Mouse (Mus musculus) adrenal gland, postnatal 25 days (tissue): ENCODE results near the gene Parp2. TPM values are rescaled to one million over a fixed set of nuclear protein-coding genes. Genes with fewer than 3 reads are reported as not detected.
"Not testable (repeated sequence)": the region's sequence is repeated elsewhere in the genome, so short reads cannot be mapped to it uniquely, and the experiment has no call there.

ENCODE experiments used
- DNase-seq: peaks from one replicate; pipeline ENCODE4 v3.0.0; 2021; ENCODE audit warnings: mixed read lengths
- long read RNA-seq: library from polyadenylated mRNA; stranded (forward); transcript quantifications from one replicate; pipeline ENCODE4 v2.0.0, GENCODE M21; 2021
- total RNA-seq: library from RNA; stranded (reverse); gene quantifications from 2 replicates; pipeline ENCODE4 v1.2.3, GENCODE M21; 2021

Parp2 gene
- total RNA-seq: 36.9 and 37.5 TPM in 2 replicates
- long read RNA-seq, transcript Parp2-201 (16 exons, 1,894 nt): major isoform, 30 of 43 reads
- long read RNA-seq, partial matches to known transcripts: 3 of 43 reads
- long read RNA-seq, other reads (novel, unspliced or antisense): 9 of 43 reads

DNA sequence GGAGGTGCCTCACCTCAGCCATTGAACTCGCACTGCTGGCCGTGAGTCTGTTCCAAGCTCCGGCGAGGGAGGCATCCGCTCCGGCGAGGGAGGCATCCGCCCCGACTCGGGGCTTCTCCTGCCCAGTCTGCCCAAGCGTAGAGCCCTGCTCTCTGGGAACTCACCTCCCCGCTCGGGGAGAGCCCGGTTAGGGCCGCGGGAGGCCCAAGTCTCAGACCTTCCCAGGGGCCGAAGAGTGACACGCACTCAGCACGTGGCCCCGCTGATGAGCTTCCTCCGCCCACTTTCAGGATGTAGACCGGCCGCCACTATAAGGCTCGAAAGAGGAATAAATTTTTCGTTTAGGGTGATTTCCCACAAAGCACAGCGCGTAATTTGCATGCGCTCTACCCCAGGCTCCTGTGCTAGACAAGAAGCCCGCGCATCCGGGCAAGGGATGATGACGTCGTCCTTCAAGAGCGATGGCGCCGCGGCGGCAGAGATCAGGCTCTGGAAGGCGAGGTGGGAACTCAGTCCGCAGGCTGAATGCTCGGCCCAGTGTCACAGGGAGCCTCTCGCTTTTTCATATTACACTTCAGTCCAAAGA is at the start of gene Parp2, which contains the start of gene Ccnb1ip1:
TSS of gene Parp2 (plus strand) at position 355 of the 586 bp plus-strand sequence.
TSS of gene Ccnb1ip1 (minus strand) at position 246 of the 586 bp plus-strand sequence.
- peak; percentile 90 for DNase-seq

DNA sequence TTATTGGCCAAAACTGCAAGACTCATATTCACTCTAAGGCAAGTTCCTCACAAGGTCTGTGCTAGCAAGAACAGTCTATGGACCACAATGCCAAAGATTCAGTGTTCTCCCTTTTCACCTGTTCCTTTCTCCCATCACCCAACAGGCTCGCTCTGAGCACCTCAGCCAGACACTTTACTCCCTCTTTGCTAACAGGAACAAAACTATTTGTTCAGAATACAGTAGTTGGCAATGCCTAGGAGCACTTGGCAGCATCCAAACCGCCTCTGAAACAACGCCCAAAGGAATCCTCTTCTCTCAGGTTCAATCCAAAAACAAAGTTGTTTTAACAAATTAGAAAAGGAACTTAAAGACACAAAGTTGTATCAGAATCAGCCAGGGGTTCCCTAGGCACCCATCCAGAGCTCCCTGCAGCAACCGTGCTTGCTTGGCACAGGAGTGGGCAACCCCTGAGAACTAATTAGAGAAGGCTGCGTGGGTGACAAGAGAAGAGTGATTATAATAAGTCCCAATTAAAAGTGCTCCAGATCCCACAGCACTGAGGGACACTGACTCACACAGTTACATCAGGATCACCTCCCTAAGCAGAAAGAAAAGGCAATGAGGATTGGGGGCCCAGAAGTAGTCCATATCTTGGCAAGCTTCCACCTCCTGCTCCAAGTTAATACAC is 49.1 kb upstream of the Parp2 start:
- DNase-seq: no peak

GRCm38 (mm10) chr14:50765736-50766135 is 41.9 kb upstream of the Parp2 start:
- peak; percentile 15 for DNase-seq

GRCm38 (mm10) chr14:50771342-50771741 is 36.3 kb upstream of the Parp2 start:
- no peak for DNase-seq

GRCm38 (mm10) chr14:50782166-50782565 is 25.5 kb upstream of the Parp2 start:
- DNase-seq: no peak

DNA sequence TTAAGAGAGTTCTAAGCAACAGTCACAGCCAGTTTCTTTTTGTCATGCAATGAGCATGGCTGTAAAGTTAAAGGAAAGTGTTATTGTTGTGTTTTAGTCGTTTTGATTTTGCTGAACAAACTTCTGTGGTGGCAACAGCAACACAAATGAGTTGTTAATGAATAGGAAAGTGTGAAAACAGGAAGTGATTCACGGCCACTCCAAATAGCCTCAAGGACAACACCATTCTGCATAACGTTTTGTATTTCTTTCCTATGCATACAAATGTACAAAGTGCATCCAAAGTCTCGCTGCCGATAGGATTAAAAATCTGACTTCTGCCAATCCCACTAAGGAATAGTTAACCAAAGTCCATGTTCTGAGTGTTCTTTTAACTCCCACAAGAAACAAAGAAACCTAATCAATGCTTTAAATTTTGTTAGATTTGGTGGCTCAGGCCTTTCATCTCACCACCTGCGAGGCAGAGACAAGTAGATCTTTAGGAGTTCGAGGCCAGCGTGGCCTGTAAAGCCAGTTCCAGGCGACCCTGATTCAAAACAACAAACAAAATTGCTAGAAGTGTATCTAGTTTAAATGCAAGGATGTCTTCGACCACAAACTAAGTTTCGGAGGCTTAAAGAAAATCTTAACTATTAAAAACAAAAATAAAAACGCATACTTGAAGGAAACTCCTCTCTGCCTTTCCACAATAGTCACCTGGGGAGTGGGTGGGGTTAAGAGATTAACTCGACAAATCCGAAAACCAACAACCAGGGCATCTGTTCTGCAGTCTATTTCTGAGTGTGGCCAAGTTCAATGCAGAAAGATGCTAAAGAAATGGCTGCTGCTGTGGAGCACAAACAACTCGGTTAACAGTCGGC is 23.0 kb upstream of the Parp2 start:
- DNase-seq: no peak

- DNase-seq: peak; percentile 91
Observed at GRCm38 (mm10) chr14:50785251-50785637, 22.4 kb upstream of the Parp2 start, which contains the start of gene Ttc5. Ttc5 (minus strand) TSS chr14:50785519.

GRCm38 (mm10) chr14:50788157-50788556 is 19.5 kb upstream of the Parp2 start:
- no peak for DNase-seq

- DNase-seq: no peak
Observed at GRCm38 (mm10) chr14:50795261-50795935, 12.2 kb upstream of the Parp2 start.

- DNase-seq: no peak
Observed at GRCm38 (mm10) chr14:50795965-50796364, 11.7 kb upstream of the Parp2 start.

- no peak for DNase-seq
Observed at GRCm38 (mm10) chr14:50796464-50796863, 11.2 kb upstream of the Parp2 start.

DNA sequence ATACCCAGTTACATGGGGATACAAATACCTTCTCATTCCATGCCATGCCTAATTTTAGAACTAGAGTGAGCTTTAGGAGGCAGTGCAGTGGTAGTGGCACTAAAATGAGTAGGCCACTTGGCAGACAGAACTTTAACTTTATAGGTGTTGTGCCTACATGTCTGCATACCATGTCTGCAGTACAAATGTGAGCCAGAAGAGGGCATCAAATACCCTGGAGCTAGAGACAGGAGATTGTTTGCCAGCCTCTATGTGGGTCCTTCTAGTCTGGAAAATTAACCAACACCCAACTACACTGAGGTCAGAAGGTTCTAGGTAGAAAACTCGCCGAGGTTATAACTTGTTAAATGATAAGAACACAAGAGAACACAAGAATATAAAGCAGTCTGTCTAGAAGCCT is 9.1 kb upstream of the Parp2 start:
- no peak for DNase-seq

GRCm38 (mm10) chr14:50799502-50800259 is 8.0 kb upstream of the Parp2 start:
- no peak for DNase-seq

DNA sequence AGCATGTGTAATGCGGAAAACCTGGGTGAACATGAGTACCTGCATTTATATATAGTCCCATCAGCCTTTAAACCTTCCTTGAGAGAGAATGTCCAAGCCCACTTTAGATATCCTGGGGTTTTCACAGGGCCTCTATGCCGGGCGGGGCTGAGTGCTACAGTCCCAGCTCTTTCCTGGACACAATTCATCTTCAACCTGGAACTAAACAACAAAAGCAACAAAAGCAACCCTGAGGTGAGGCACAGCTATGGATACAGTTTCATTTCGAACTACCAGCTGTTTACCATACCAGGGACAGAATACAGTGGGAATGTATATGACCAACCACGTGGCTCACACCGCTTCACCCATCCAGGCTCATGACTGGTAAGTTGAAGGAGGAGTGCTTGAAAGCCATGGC is 5.2 kb upstream of the Parp2 start:
- DNase-seq: no peak

DNA sequence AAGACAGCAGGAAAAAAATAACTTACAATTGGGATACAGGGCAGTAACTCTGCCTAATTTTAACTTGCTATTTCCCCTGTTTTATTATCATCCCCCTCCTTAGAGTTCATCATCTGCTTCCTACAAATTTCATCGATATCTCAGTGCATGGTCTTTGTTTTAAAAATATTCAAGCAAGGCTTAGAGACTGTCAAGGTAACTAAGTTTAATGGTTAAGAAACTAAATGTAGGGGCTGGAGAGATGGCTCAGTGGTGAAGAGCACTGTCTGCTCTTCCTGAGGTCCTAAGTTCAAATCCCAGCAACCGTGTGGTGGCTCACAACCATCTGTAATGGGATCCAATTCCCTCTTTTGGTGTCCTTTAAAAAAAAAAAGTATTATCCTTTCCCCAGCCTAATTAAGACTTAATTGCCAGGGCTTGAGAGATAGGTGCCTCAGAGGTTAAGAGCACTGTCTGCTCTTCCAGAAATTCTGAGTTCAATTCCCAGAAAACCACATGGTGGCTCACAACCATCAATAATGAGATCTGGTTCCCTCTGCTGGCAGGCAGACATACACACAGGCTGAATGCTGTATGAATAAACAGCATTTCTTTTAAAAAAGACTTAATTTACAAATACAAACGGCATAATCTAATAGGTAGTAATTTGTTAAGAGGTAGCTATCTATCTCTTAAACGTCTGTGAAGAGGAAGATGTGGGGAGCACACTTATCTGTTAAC is 4.6 kb upstream of the Parp2 start:
- no peak for DNase-seq

GRCm38 (mm10) chr14:50804683-50805082 is 3.0 kb upstream of the Parp2 start:
- DNase-seq: no peak

GRCm38 (mm10) chr14:50806469-50806868 is 1.2 kb upstream of the Parp2 start:
- not testable (repeated sequence) for DNase-seq

DNA sequence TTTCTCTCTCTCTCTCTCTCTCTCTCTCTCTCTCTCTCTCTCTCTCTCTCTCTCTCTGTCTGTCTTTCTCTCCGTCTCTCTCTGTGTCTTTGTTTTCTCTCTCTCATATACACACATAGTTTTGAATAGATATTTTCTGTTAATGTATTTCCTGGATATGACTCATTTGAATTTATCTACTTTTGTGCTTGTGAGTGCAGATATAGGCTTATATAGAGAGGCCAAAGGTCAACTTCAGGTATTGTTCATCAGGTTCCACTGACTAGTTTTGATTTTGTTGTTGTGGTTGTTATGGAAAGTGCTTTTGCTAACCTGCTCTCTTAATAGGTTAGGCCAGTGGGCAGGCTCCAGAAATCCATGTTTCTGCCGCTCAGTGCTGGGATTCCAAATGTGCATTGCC is 5.4 kb downstream of the Parp2 start:
- no peak for DNase-seq

DNA sequence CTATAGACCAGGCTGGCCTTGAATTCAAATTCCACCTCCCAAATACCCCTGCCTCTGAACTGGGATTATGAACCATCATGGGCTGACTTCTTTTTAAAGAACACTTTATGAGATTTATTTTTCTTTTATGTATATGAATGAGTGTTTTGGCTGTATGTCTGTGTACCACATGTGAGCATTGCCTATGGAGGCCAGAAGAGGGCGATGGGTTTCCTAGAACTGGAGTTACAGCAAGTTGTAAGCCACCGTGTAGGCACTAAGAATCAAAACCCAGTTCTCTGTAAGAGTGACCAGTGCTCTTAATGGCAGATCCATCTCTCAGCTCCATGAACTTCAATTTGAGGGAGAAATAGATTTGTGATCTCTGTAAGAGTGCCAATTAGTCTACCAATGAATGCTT is 15.6 kb downstream of the Parp2 start:
- DNase-seq: no peak

DNA sequence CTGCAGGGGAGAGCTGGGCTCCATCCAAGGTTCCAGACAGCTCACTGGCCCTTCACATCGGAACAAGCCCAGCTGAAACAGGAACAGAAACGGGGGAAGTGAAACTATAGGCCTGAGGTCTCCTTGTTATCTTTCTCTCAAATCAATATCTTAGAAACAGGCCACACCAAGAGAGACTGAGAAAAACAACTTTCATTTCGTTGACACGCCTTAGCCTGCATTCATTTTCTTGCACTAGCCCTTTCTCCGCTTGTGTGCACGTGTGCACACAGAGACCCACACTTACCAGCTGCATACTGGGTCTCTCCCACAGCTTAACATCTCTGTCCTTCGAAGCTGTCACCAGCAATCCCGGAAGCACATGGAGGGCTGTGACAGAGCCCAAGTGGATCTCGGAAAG is 16.6 kb downstream of the Parp2 start:
- no peak for DNase-seq

DNA sequence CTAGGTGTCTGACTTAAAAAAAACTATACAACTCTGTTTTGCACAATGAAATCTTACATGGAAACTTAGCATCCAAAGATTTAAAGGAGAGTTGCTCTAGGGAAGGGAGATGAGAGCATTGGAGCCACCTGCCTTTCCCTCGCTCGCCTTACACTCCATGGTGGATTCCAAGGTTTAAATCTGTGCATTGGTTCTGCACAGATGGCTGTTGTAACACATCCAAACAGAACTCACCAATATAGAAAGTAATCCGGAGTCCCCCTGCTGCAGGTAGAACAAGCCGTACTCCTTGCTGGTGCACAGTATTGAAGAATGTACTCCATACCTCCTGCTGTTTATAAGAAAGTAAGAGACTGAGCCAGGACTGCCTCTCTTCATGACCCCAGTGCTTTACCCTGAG is 18.9 kb downstream of the Parp2 start:
- DNase-seq: no peak
